Mouse (Mus musculus) neural tube, embryonic 11.5 days (tissue): ENCODE measurements around the gene Vmn1r225. TPM values are rescaled to one million over a fixed set of nuclear protein-coding genes. Genes with fewer than 3 reads are reported as not detected.
"Not testable (repeated sequence)": the region's sequence is repeated elsewhere in the genome, so short reads cannot be mapped to it uniquely, and the experiment has no call there.

Experiments used
- ATAC-seq: fragments of 200-750 bp; cut with Nextera tagmentation; 2 replicates; pipeline ENCODE4 v1.8.0; 2017; ENCODE audit warnings: moderate number of reproducible peaks, mild to moderate bottlenecking, moderate TSS enrichment, moderate library complexity; ENCODE audit not compliant: insufficient read depth, low FRiP score, low TSS enrichment
- DNase-seq: peaks from one replicate; pipeline ENCODE4 v3.0.0-alpha.2; 2015; ENCODE audit warnings: low spot score
- H3K27ac ChIP-seq: fragments of 300-500 bp; sonication (generic); 2 replicates; pipeline ENCODE4 v1.5.1; 2014; ENCODE audit warnings: low read depth, mild to moderate bottlenecking, low read length
- H3K27me3 ChIP-seq: fragments of 300-500 bp; sonication (generic); 2 replicates; pipeline ENCODE4 v1.6.1; 2014; ENCODE audit warnings: mild to moderate bottlenecking, low read length, mixed read lengths; ENCODE audit not compliant: control insufficient read depth, insufficient read depth
- H3K36me3 ChIP-seq: fragments of 300-500 bp; sonication (generic); 2 replicates; pipeline ENCODE4 v1.6.1; 2014; ENCODE audit warnings: mild to moderate bottlenecking, low read length, moderate library complexity, mixed read lengths; ENCODE audit not compliant: control insufficient read depth, insufficient read depth
- H3K4me1 ChIP-seq: fragments of 300-500 bp; sonication (generic); 2 replicates; pipeline ENCODE4 v1.6.1; 2014; ENCODE audit warnings: low read length, mixed read lengths; ENCODE audit not compliant: control insufficient read depth, insufficient read depth
- H3K4me2 ChIP-seq: fragments of 300-500 bp; sonication (generic); 2 replicates; pipeline ENCODE4 v1.6.1; 2014; ENCODE audit warnings: low read depth, mild to moderate bottlenecking, moderate library complexity
- H3K4me3 ChIP-seq: fragments of 300-500 bp; sonication (generic); 2 replicates; pipeline ENCODE4 v1.5.1; 2014; ENCODE audit warnings: low read depth, low read length
- H3K9ac ChIP-seq: fragments of 300-500 bp; sonication (generic); 2 replicates; pipeline ENCODE4 v1.6.1; 2014; ENCODE audit warnings: mild to moderate bottlenecking, low read length
- H3K9me3 ChIP-seq: fragments of 300-500 bp; sonication (generic); 2 replicates; pipeline ENCODE4 v1.6.1; 2016; ENCODE audit warnings: low read length; ENCODE audit not compliant: control insufficient read depth
- WGBS: fragments of 180-500 bp; shearing (Covaris S2); extraction: QIAGEN DNeasy Blood & Tissue Kit; methylation state at CpG from one replicate; pipeline ENCODE4 v1.1.7; 2014; 5-methylcytosine and 5-hydroxymethylcytosine counted together
- polyA plus RNA-seq: library from polyadenylated mRNA; unstranded; fragments of >200 nt; fragmentation: Nextera tagmentation; extraction: Ambion mirVana; gene quantifications from 2 replicates; pipeline ENCODE4 v1.2.1, GENCODE M21; 2014

The Vmn1r225 gene
- polyA plus RNA-seq: not detected in 2 replicates

- Histone ChIP-seq H3K36me3 (no peaks in the 10 kb centered on the region), H3K9ac (no peak within 1 kb of the TSS), H3K4me2 (no peak within 1 kb of the TSS), H3K4me1 (no peaks in the 10 kb centered on the region), H3K27me3 (no peaks in the 10 kb centered on the region), H3K27ac (no peak within 1 kb of the TSS), H3K4me3 (no peak within 1 kb of the TSS), H3K9me3 (0 out of 2 replicates have a peak, but pooled peaks cover 3% of the 10 kb centered on the region)
- DNase-seq (no peak), ATAC-seq (no peak)
Observed at GRCm38 (mm10) chr17:20497858-20498257, at the start of gene Vmn1r225. Gene Vmn1r225 (plus strand): TSS chr17:20498158.

DNA sequence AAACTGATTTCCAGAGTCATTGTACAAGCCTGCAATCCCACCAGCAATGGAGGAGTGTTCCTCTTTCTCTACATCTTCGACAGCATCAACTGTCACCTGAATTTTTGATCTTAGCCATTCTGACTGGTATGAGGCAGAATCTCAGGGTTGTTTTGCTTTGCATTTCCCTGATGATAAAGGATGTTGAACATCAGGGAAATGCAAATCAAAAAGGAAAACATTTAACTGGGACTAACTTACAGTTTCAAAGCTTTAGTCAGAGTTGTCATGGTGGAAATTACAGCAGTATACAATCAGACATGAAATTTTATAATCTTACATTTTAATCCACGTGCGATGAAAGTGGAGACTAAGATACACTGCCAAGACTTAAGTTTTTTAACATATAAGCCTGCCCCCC is 24.6 kb upstream of the Vmn1r225 start:
- no peaks in the 10 kb centered on the region for H3K27me3 ChIP-seq
- no peak overlapping the region for H3K27ac ChIP-seq
- DNase-seq (peak; percentile 66), ATAC-seq (no peak)
- no peak overlapping the region for H3K9ac ChIP-seq
- no peaks in the 10 kb centered on the region for H3K9me3 ChIP-seq
- H3K4me1 ChIP-seq: no peaks in the 10 kb centered on the region
- H3K36me3 ChIP-seq: no peaks in the 10 kb centered on the region
- no peak overlapping the region for H3K4me2 ChIP-seq
- WGBS: 77% methylated on average over 3 of the region's 3 CpGs
- no peak overlapping the region for H3K4me3 ChIP-seq

DNA sequence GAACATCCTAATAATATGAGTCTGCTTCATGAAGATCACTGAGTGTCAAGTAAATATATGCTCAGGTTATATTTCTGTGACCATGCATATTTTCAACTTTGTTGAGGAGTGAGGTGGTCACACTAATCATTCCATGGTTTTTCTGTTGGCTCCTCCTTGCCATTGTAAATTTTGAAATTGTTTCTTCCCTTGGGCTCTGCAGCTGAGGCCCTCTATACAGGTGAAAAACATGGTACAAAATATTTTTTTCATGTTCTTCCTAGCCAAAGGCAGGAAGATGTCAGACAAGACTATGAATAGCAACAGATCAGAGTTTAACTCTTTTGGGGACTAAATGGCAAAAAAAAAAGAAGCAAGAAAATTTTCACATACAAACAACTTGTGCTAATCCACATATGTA is 16.7 kb upstream of the Vmn1r225 start, which contains the start of gene Vmn2r108:
Vmn2r108 (minus strand) TSS at position 101 of the 400 bp plus-strand sequence.
- Histone ChIP-seq H3K36me3 (no peaks in the 10 kb centered on the region), H3K27ac (no peak within 1 kb of the TSS), H3K27me3 (no peaks in the 10 kb centered on the region), H3K4me1 (no peaks in the 10 kb centered on the region), H3K9me3 (peaks cover 2% of the 10 kb centered on the region; the same call in 1 of the 2 replicates), H3K9ac (no peak within 1 kb of the TSS), H3K4me2 (no peak within 1 kb of the TSS), H3K4me3 (no peak within 1 kb of the TSS)
- ATAC-seq (no peak), DNase-seq (no peak)

GRCm38 (mm10) chr17:20508247-20508646 is 10.3 kb downstream of the Vmn1r225 start:
- DNase-seq, H3K9me3 ChIP-seq, H3K36me3 ChIP-seq, H3K4me2 ChIP-seq, H3K4me3 ChIP-seq, H3K4me1 ChIP-seq, ATAC-seq, H3K27me3 ChIP-seq, H3K9ac ChIP-seq, H3K27ac ChIP-seq: not testable (repeated sequence)

Other genes with a start within 250 kb of the Vmn1r225 start
- not detected in 2 replicates for gene Vmn2r106, start 212.6 kb upstream of the Vmn1r225 start, polyA plus RNA-seq
- not detected in 2 replicates for gene Vmn2r107, start 152.9 kb upstream of the Vmn1r225 start, polyA plus RNA-seq
- not detected in 2 replicates for gene Vmn1r224, start 84.0 kb upstream of the Vmn1r225 start, polyA plus RNA-seq
- not detected in 2 replicates for gene Vmn2r108, start 16.8 kb upstream of the Vmn1r225 start, polyA plus RNA-seq
- not detected in 2 replicates for gene Vmn2r109, start 66.6 kb downstream of the Vmn1r225 start, polyA plus RNA-seq
- 0.04 and 0.05 TPM in 2 replicates for gene Vmn2r110, start 98.3 kb downstream of the Vmn1r225 start, polyA plus RNA-seq
- not detected in 2 replicates for gene Fpr-rs3, start 126.7 kb downstream of the Vmn1r225 start, polyA plus RNA-seq
- not detected in 2 replicates for gene Vmn1r226, start 184.7 kb downstream of the Vmn1r225 start, polyA plus RNA-seq
- gene Vmn1r227, start 231.7 kb downstream of the Vmn1r225 start, polyA plus RNA-seq: not detected in 2 replicates